Mouse (Mus musculus) liver, embryonic 14.5 days (tissue): ENCODE data around the gene Arf1.

Experiments
- CTCF ChIP-seq: IDR thresholded peaks from 2 replicates; pipeline ENCODE4 v1.5.1; 2016; ENCODE audit warnings: antibody characterized with exemption, low read depth, control low read depth
- EP300 ChIP-seq: IDR thresholded peaks from 2 replicates; pipeline ENCODE4 v1.6.1; 2016; ENCODE audit warnings: antibody characterized with exemption, low read depth

DNA sequence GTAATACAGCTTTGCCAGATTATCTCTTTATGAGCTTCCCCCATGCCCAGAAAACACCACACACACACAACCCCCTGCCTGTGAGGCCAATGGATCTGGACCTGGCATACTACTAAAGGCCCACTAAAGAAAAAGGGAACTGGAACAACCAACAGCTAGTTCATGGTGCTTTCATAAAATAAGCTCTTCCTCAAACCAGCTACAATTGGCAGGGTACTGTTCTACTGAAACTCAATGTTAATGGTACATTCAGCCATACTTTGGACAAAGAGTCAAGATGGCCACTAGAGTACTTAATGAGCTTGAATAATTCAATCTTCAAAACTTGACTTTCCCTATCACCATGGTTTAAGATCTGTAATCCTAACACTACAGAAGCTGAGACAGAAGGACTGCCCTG, 6.5 kb downstream of the Arf1 start:
- no peak for TF ChIP-seq CTCF
- TF ChIP-seq EP300 = no peak
